Comparison of ENCODE assay signal across 8 mouse cellular contexts in the genomic region with DNA sequence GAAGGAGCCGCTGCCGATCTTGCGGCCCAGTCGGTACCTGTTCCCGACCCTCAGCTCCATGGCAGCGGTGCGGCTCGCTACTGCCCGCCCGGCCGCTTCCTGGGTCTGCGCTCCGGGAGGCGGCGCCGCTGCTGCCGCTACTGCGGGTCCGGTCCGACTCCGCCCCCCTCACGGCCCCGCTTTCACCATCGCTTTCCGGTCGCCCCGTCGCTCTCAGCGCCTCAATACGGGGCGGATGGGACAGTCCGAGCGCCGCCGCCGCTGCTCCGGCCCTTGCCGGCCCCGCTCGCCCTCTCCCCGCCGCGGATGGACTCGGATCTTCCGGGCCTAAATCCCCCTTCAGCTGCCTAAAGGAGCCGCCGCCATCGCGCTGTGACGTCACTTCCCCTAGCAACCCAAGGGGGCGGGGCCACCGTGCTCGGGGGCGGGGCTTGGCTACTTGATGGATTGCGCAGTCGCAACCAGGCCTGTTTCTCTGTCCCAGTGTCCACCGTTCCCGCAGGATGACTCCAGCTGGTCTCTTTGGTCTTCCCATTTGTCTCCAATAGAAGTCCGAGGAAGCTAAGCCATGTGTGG. TPM values are rescaled to one million over a fixed set of nuclear protein-coding genes. Genes with fewer than 3 reads are reported as not detected.
A peak's percentile ranks its signal among the peaks of the same experiment; 100 is the strongest.
DNase-seq lines count a peak whose midpoint lies in the region; ATAC-seq and TF ChIP-seq lines count a peak whose summit lies in the region.

A gene (minus strand): TSS at position 380 of the 576 bp plus-strand sequence.

- DNase-seq in CH12.LX (ENCODE audit: extremely low read depth), result peak; percentile 95
- peak; percentile 90 for DNase-seq in c-Kit-positive CD71-positive TER-119-negative erythroid progenitor cells, embryonic 14.5 days (ENCODE audit: low read depth)
- DNase-seq in heart, postnatal 0 days (ENCODE audit: low spot score), result peak; percentile 93
- DNase-seq in kidney, postnatal 4 days, result peak; percentile 100

- no peak for TF ChIP-seq EP300 in CH12.LX (IDR thresholded peaks at IDR 0.05; ENCODE audit: low read length)
- TF ChIP-seq EP300 in heart, postnatal 0 days (IDR thresholded peaks at IDR 0.05; ENCODE audit: low read depth), result peak; percentile 75; the same call in 1 of the 2 replicates

- no peak for TF ChIP-seq CTCF in CH12.LX (conservative IDR thresholded peaks at IDR 0.05 in 1 of 2, IDR thresholded peaks at IDR 0.05 in 1 of 2; ENCODE audit: low read depth in 2 of 2, low read length in 2 of 2)
- peak; percentile 7; the same call in 1 of the 2 replicates for TF ChIP-seq CTCF in heart, postnatal 0 days (IDR thresholded peaks at IDR 0.05; ENCODE audit: low read depth)
- TF ChIP-seq CTCF in testis, adult 2 months (IDR thresholded peaks at IDR 0.05; ENCODE audit: control insufficient read depth, insufficient read depth, insufficient replicate concordance, low read depth, low read length), result no peak

- H3K27ac ChIP-seq in CH12.LX (ENCODE audit: insufficient read depth, low read depth), result peak within 1 kb of the TSS; percentile 70
- H3K27ac ChIP-seq in forebrain, embryonic 12.5 days, result peak within 1 kb of the TSS; percentile 98
- peak within 1 kb of the TSS; percentile 98 for H3K27ac ChIP-seq in heart, postnatal 0 days (ENCODE audit: low read depth)
- peak within 1 kb of the TSS; percentile 94 for H3K27ac ChIP-seq in liver, embryonic 16.5 days (ENCODE audit: low read length)
- peak within 1 kb of the TSS; percentile 97 for H3K27ac ChIP-seq in neural tube, embryonic 13.5 days (replicated peaks)
- peak within 1 kb of the TSS; percentile 99 for H3K27ac ChIP-seq in testis, adult 2 months (ENCODE audit: control insufficient read depth, insufficient read depth, low read depth, low read length)

- H3K36me3 ChIP-seq in CH12.LX (replicated peaks in 1 of 2; ENCODE audit: control insufficient read depth in 1 of 2, insufficient read depth in 1 of 2, low read length in 1 of 2), result peaks cover 11 to 58% of the 10 kb centered on the region in 2 experiments
- H3K36me3 ChIP-seq in forebrain, embryonic 12.5 days (replicated peaks), result peaks cover 6% of the 10 kb centered on the region
- H3K36me3 ChIP-seq in heart, postnatal 0 days (replicated peaks; ENCODE audit: control insufficient read depth, insufficient read depth, low read length), result peaks cover 5% of the 10 kb centered on the region; the same call in 1 of the 2 replicates
- peaks cover 2% of the 10 kb centered on the region for H3K36me3 ChIP-seq in liver, embryonic 16.5 days (ENCODE audit: control insufficient read depth, insufficient read depth)
- H3K36me3 ChIP-seq in neural tube, embryonic 13.5 days, result peaks cover 5% of the 10 kb centered on the region
- peaks cover 1% of the 10 kb centered on the region; the same call in 1 of the 2 replicates for H3K36me3 ChIP-seq in testis, adult 2 months (ENCODE audit: control insufficient read depth, insufficient read depth, low read length)

- H3K9me3 ChIP-seq in CH12.LX (replicated peaks; ENCODE audit: low read length), result no peaks in the 10 kb centered on the region
- no peaks in the 10 kb centered on the region for H3K9me3 ChIP-seq in forebrain, embryonic 12.5 days
- H3K9me3 ChIP-seq in heart, postnatal 0 days (replicated peaks; ENCODE audit: control insufficient read depth, low read length), result no peaks in the 10 kb centered on the region
- H3K9me3 ChIP-seq in liver, embryonic 16.5 days (replicated peaks; ENCODE audit: control insufficient read depth, low read length), result no peaks in the 10 kb centered on the region
- H3K9me3 ChIP-seq in neural tube, embryonic 13.5 days, result no peaks in the 10 kb centered on the region

- no peaks in the 10 kb centered on the region for H3K27me3 ChIP-seq in CH12.LX (replicated peaks)
- H3K27me3 ChIP-seq in forebrain, embryonic 12.5 days, result no peaks in the 10 kb centered on the region
- no peaks in the 10 kb centered on the region for H3K27me3 ChIP-seq in heart, postnatal 0 days (ENCODE audit: control insufficient read depth, insufficient read depth, low read length)
- no peaks in the 10 kb centered on the region for H3K27me3 ChIP-seq in liver, embryonic 16.5 days (ENCODE audit: control insufficient read depth, insufficient read depth, low read depth, low read length)
- no peaks in the 10 kb centered on the region for H3K27me3 ChIP-seq in neural tube, embryonic 13.5 days
- no peaks in the 10 kb centered on the region for H3K27me3 ChIP-seq in testis, adult 2 months (ENCODE audit: control insufficient read depth, insufficient read depth, low read length)

- ATAC-seq in forebrain, embryonic 12.5 days (ENCODE audit: low FRiP score), result peak; percentile 91
- peak; percentile 94 for ATAC-seq in heart, postnatal 0 days (ENCODE audit: insufficient read depth, low read depth)
- ATAC-seq in liver, embryonic 16.5 days (ENCODE audit: low read depth), result peak; percentile 79
- ATAC-seq in neural tube, embryonic 13.5 days (ENCODE audit: low read depth), result peak; percentile 87

- peaks cover 48% of the 10 kb centered on the region for H3K79me2 ChIP-seq in CH12.LX (replicated peaks; ENCODE audit: control insufficient read depth, extremely low read depth, insufficient read depth, poor library complexity, severe bottlenecking)

- TF ChIP-seq RAD21 in CH12.LX (IDR thresholded peaks at IDR 0.05; ENCODE audit: low read depth, low read length), result no peak

- H3K4me2 ChIP-seq in CH12.LX (ENCODE audit: insufficient read depth, low read depth, poor library complexity, severe bottlenecking), result peak within 1 kb of the TSS; percentile 91
- peak within 1 kb of the TSS; percentile 75 for H3K4me2 ChIP-seq in forebrain, embryonic 12.5 days
- peak within 1 kb of the TSS; percentile 76 for H3K4me2 ChIP-seq in heart, postnatal 0 days (ENCODE audit: low read depth, low read length)
- peak within 1 kb of the TSS; percentile 81 for H3K4me2 ChIP-seq in liver, embryonic 16.5 days (ENCODE audit: low read depth, low read length)
- H3K4me2 ChIP-seq in neural tube, embryonic 13.5 days, result peak within 1 kb of the TSS; percentile 95

- TF ChIP-seq POLR2A in CH12.LX (IDR thresholded peaks at IDR 0.05; ENCODE audit: low read depth, low read length), result peak; percentile 74
- TF ChIP-seq POLR2A in testis, adult 2 months (IDR thresholded peaks at IDR 0.05; ENCODE audit: control insufficient read depth, low read depth, low read length), result peak; percentile 85

- H3K4me3 ChIP-seq in CH12.LX (replicated peaks in 1 of 3; ENCODE audit: low read depth in 2 of 3, low read length in 2 of 3, poor library complexity in 1 of 3), result peak within 1 kb of the TSS; percentile 77 to 95 (median 93)
- peak within 1 kb of the TSS; percentile 100 for H3K4me3 ChIP-seq in forebrain, embryonic 12.5 days (replicated peaks)
- peak within 1 kb of the TSS; percentile 99 for H3K4me3 ChIP-seq in heart, postnatal 0 days (ENCODE audit: low read depth, low read length)
- H3K4me3 ChIP-seq in liver, embryonic 16.5 days (ENCODE audit: low read depth, low read length), result peak within 1 kb of the TSS; percentile 97
- H3K4me3 ChIP-seq in neural tube, embryonic 13.5 days, result peak within 1 kb of the TSS; percentile 98
- peak within 1 kb of the TSS; percentile 99 for H3K4me3 ChIP-seq in testis, adult 2 months (ENCODE audit: control insufficient read depth, low read depth, low read length)

- peaks cover 22 to 48% of the 10 kb centered on the region in 2 experiments for H3K4me1 ChIP-seq in CH12.LX (ENCODE audit: control insufficient read depth in 1 of 2, insufficient read depth in 2 of 2)
- peaks cover 48% of the 10 kb centered on the region for H3K4me1 ChIP-seq in forebrain, embryonic 12.5 days
- H3K4me1 ChIP-seq in heart, postnatal 0 days (ENCODE audit: control insufficient read depth, insufficient read depth), result peaks cover 35% of the 10 kb centered on the region
- H3K4me1 ChIP-seq in liver, embryonic 16.5 days (ENCODE audit: control insufficient read depth, low read depth, low read length), result peaks cover 49% of the 10 kb centered on the region
- peaks cover 61% of the 10 kb centered on the region for H3K4me1 ChIP-seq in neural tube, embryonic 13.5 days (replicated peaks)
- peaks cover 7% of the 10 kb centered on the region for H3K4me1 ChIP-seq in testis, adult 2 months (ENCODE audit: control insufficient read depth, insufficient read depth, low read length)

- in situ Hi-C loops in CH12.LX (cut with MboI; ENCODE audit: low pct_ligation_motif_present, low pct_unique_long_range_greater_than_20kb, low sequenced_read_pairs), result no loop called here

- peak within 1 kb of the TSS; percentile 100 for H3K9ac ChIP-seq in CH12.LX (ENCODE audit: insufficient read depth, low read depth)
- peak within 1 kb of the TSS; percentile 100 for H3K9ac ChIP-seq in forebrain, embryonic 12.5 days
- peak within 1 kb of the TSS; percentile 100 for H3K9ac ChIP-seq in heart, postnatal 0 days (replicated peaks; ENCODE audit: low read depth, low read length)
- peak within 1 kb of the TSS; percentile 100 for H3K9ac ChIP-seq in liver, embryonic 16.5 days (ENCODE audit: low read depth, low read length)
- H3K9ac ChIP-seq in neural tube, embryonic 13.5 days, result peak within 1 kb of the TSS; percentile 100

- dilution Hi-C loops in CH12.LX (cut with MboI; ENCODE audit: extremely low pct_ligation_motif_present, extremely low pct_unique_long_range_greater_than_20kb, low sequenced_read_pairs), result no loop called here

- 0% methylated on average over 51 of the region's 59 CpGs for WGBS in forebrain, embryonic 12.5 days
- WGBS in heart, postnatal 0 days, result 0% methylated on average over 57 of the region's 59 CpGs
- WGBS in liver, embryonic 16.5 days (ENCODE audit: insufficient replicate concordance), result under 1% methylated on average over 49 of the region's 59 CpGs
- under 1% methylated on average over 58 of the region's 59 CpGs for WGBS in neural tube, embryonic 13.5 days

TF ChIP-seq in CH12.LX, 34 proteins besides CTCF, POLR2A, EP300 and RAD21 (continues in another document):
- no peak; the same call in 1 of the 2 replicates for TF ChIP-seq CHD2 (IDR thresholded peaks at IDR 0.05; ENCODE audit: low read length)
- no peak for TF ChIP-seq BHLHE40 (IDR thresholded peaks at IDR 0.05; ENCODE audit: low read depth, low read length)
- TF ChIP-seq TBP (conservative IDR thresholded peaks at IDR 0.05; ENCODE audit: low read depth, low read length), result peak; percentile 63; the same call in 1 of the 2 replicates
- peak; percentile 87; the same call in 1 of the 2 replicates for TF ChIP-seq POLR2AphosphoS2 (IDR thresholded peaks at IDR 0.05; ENCODE audit: low read depth, low read length)
- no peak; the same call in 1 of the 2 replicates for TF ChIP-seq ZKSCAN1 (IDR thresholded peaks at IDR 0.05; ENCODE audit: borderline replicate concordance, low read depth, low read length)

RNA-seq across cellular contexts. Expression of the gene that starts here (rescaled TPM):
- total RNA-seq in CH12.LX (2012; rRNA removed), result 92.1 and 96.8 TPM in 2 replicates
- total RNA-seq in CH12.LX (2014; rRNA removed), result 77.7 and 77.8 TPM in 2 replicates
- polyA plus RNA-seq in CH12.LX (2012; ENCODE audit: insufficient read length, low read depth), result 134 and 136 TPM in 2 replicates
- 150 and 165 TPM in 2 replicates for polyA plus RNA-seq in forebrain, embryonic 12.5 days (2016; fragmentation: Nextera tagmentation; extraction: Ambion mirVana)
- 51.9 and 52.8 TPM in 2 replicates for total RNA-seq in heart, postnatal 0 days (2014; rRNA removed; ENCODE audit: low replicate concordance)
- 42.0 and 46.7 TPM in 2 replicates for polyA plus RNA-seq in heart, postnatal 0 days (2015; fragmentation: Nextera tagmentation; extraction: Ambion mirVana)
- polyA plus RNA-seq in liver, embryonic 16.5 days (2015; fragmentation: Nextera tagmentation; extraction: Ambion mirVana), result 33.4 and 36.8 TPM in 2 replicates
- polyA plus RNA-seq in neural tube, embryonic 13.5 days (2015; fragmentation: Nextera tagmentation; extraction: Ambion mirVana), result 135 and 138 TPM in 2 replicates
- polyA plus RNA-seq in testis, adult 2 months (2012; rRNA removed), result 97.0 and 111 TPM in 2 replicates

Comparison
In these comparisons a context has a peak if more than half of its experiments do, and no peak if none do; other contexts are left out.
1. Peak in every context shown above with its lines: DNase-seq, ATAC-seq, H3K4me3 ChIP-seq and H3K27ac ChIP-seq.